Mouse (Mus musculus) heart, embryonic 11.5 days (tissue): ENCODE measurements at regions not wholly inside any gene's neighbourhood (a gene's known extent, or its start where the extent isn't known, plus 50 kb on each side); places are given as distances from the start of the nearest gene placed in this dataset.
"Not testable (repeated sequence)": the region's sequence is repeated elsewhere in the genome, so short reads cannot be mapped to it uniquely, and the experiment has no call there.

Source experiments
- ATAC-seq: fragments of 200-750 bp; cut with Nextera tagmentation; replicated peaks from 2 replicates; pipeline ENCODE4 v1.8.0; 2017; ENCODE audit warnings: moderate library complexity; ENCODE audit not compliant: insufficient number of reproducible peaks, low FRiP score, low TSS enrichment
- H3K27ac ChIP-seq: fragments of 300-500 bp; sonication (generic); 2 replicates; pipeline ENCODE4 v1.5.1; 2014; ENCODE audit warnings: mild to moderate bottlenecking, low read depth, low read length
- H3K27me3 ChIP-seq: fragments of 300-500 bp; sonication (generic); 2 replicates; pipeline ENCODE4 v1.6.1; 2014; ENCODE audit warnings: mild to moderate bottlenecking, low read length, mixed read lengths; ENCODE audit not compliant: control insufficient read depth, insufficient read depth
- H3K36me3 ChIP-seq: fragments of 300-500 bp; sonication (generic); 2 replicates; pipeline ENCODE4 v1.6.1; 2014; ENCODE audit warnings: mild to moderate bottlenecking, low read length, moderate library complexity, mixed read lengths; ENCODE audit not compliant: control insufficient read depth, insufficient read depth
- H3K4me1 ChIP-seq: fragments of 300-500 bp; sonication (generic); 2 replicates; pipeline ENCODE4 v1.6.1; 2014; ENCODE audit warnings: low read length; ENCODE audit not compliant: control insufficient read depth, insufficient read depth
- H3K4me2 ChIP-seq: fragments of 300-500 bp; sonication (generic); 2 replicates; pipeline ENCODE4 v1.6.1; 2014; ENCODE audit warnings: mild to moderate bottlenecking, moderate library complexity
- H3K4me3 ChIP-seq: fragments of 300-500 bp; sonication (generic); 2 replicates; pipeline ENCODE4 v1.5.1; 2014; ENCODE audit warnings: low read depth, low read length
- H3K9ac ChIP-seq: fragments of 300-500 bp; sonication (generic); 2 replicates; pipeline ENCODE4 v1.6.1; 2014; ENCODE audit warnings: mild to moderate bottlenecking, low read depth, low read length, moderate library complexity
- H3K9me3 ChIP-seq: fragments of 300-500 bp; sonication (generic); replicated peaks from 2 replicates; pipeline ENCODE4 v1.6.1; 2016; ENCODE audit warnings: low read length; ENCODE audit not compliant: control insufficient read depth
- WGBS: fragments of 180-500 bp; shearing (Covaris S2); extraction: QIAGEN DNeasy Blood & Tissue Kit; methylation state at CpG from one replicate; pipeline ENCODE4 v1.1.7; 2014; ENCODE audit not compliant: insufficient replicate concordance; 5-methylcytosine and 5-hydroxymethylcytosine counted together

- H3K27ac ChIP-seq, result peak overlapping the region; percentile 62; the same call in 1 of the 2 replicates
- peak; percentile 69 for ATAC-seq
- 44% methylated on average over 2 of the region's 2 CpGs for WGBS
- no peaks in the 10 kb centered on the region for H3K9me3 ChIP-seq
- H3K27me3 ChIP-seq, result no peaks in the 10 kb centered on the region
- H3K4me2 ChIP-seq, result no peak overlapping the region
- no peak overlapping the region for H3K4me3 ChIP-seq
- H3K9ac ChIP-seq, result no peak overlapping the region
- 0 out of 2 replicates have a peak, but pooled peaks cover 4% of the 10 kb centered on the region for H3K4me1 ChIP-seq
- no peaks in the 10 kb centered on the region for H3K36me3 ChIP-seq
These were observed 209.3 kb downstream of the Ankrd50 start for GRCm38 (mm10) chr3:38275321-38275720.

- H3K27ac ChIP-seq, result no peak overlapping the region
- WGBS, result 53% methylated on average over 6 of the region's 6 CpGs
- ATAC-seq, result no peak
These were observed 213.9 kb downstream of the Ankrd50 start for GRCm38 (mm10) chr3:38270742-38271141.

DNA sequence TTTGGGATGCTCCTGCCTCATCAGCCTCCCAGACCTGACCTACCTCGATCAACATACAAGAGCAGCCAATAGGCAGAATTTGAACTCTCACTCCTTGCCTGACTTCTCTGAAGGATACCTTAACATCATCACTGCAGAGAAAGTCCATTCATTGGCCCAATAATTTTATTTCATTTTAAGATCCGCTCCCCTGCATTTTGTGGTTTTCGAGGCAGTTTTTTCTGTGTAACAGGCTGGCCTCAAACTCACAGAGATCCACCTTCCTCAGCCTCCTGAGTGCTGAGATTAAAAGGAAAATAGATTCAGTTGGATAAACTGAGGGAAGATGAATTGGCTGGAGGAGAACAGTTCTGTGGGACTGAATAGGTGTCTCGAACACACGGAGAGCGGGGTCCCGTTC, 216.4 kb downstream of the Ankrd50 start:
- ATAC-seq, result no peak
- Histone ChIP-seq H3K4me3 (no peak overlapping the region), H3K27me3 (no peaks in the 10 kb centered on the region), H3K4me2 (no peak overlapping the region), H3K9ac (no peak overlapping the region), H3K4me1 (peaks cover 7% of the 10 kb centered on the region; the same call in 1 of the 2 replicates), H3K27ac (no peak overlapping the region), H3K9me3 (peaks cover 3% of the 10 kb centered on the region; the same call in 1 of the 2 replicates), H3K36me3 (no peaks in the 10 kb centered on the region)
- 94% methylated on average over 7 of the region's 7 CpGs for WGBS

More at GRCm38 (mm10) chr3:38270742-38271141, 213.9 kb downstream of the Ankrd50 start:
- no peak overlapping the region for H3K4me2 ChIP-seq
- H3K27me3 ChIP-seq, result no peaks in the 10 kb centered on the region
- no peak overlapping the region for H3K4me3 ChIP-seq
- H3K36me3 ChIP-seq, result no peaks in the 10 kb centered on the region
- no peak overlapping the region for H3K9ac ChIP-seq
- H3K4me1 ChIP-seq, result no peaks in the 10 kb centered on the region
- H3K9me3 ChIP-seq, result peaks cover 3% of the 10 kb centered on the region; the same call in 1 of the 2 replicates

- no peaks in the 10 kb centered on the region for H3K36me3 ChIP-seq
- no peaks in the 10 kb centered on the region for H3K27me3 ChIP-seq
- H3K4me1 ChIP-seq, result peaks cover 7% of the 10 kb centered on the region; the same call in 1 of the 2 replicates
- H3K4me2 ChIP-seq, result no peak overlapping the region
- 57% methylated on average over 16 of the region's 16 CpGs for WGBS
- no peak overlapping the region for H3K9ac ChIP-seq
- peaks cover 3% of the 10 kb centered on the region; the same call in 1 of the 2 replicates for H3K9me3 ChIP-seq
- no peak overlapping the region for H3K27ac ChIP-seq
- no peak overlapping the region for H3K4me3 ChIP-seq
- no peak for ATAC-seq
These were observed 221.1 kb downstream of the Ankrd50 start for GRCm38 (mm10) chr3:38263261-38264141.

- peaks cover 11% of the 10 kb centered on the region for H3K4me1 ChIP-seq
- H3K9me3 ChIP-seq, result peaks cover 3% of the 10 kb centered on the region; the same call in 1 of the 2 replicates
- no peak for ATAC-seq
- H3K9ac ChIP-seq, result no peak overlapping the region
- H3K36me3 ChIP-seq, result no peaks in the 10 kb centered on the region
- no peak overlapping the region for H3K27ac ChIP-seq
- H3K4me2 ChIP-seq, result no peak overlapping the region
- 75% methylated on average over 11 of the region's 11 CpGs for WGBS
- H3K27me3 ChIP-seq, result no peaks in the 10 kb centered on the region
- H3K4me3 ChIP-seq, result no peak overlapping the region
These were observed 223.1 kb downstream of the Ankrd50 start for GRCm38 (mm10) chr3:38261326-38262075.

- H3K27ac ChIP-seq, H3K27me3 ChIP-seq, H3K9me3 ChIP-seq, H3K4me3 ChIP-seq, H3K36me3 ChIP-seq, ATAC-seq, H3K9ac ChIP-seq, H3K4me2 ChIP-seq: not testable (repeated sequence)
- 95% methylated on average over 8 of the region's 8 CpGs for WGBS
- peaks cover 11% of the 10 kb centered on the region for H3K4me1 ChIP-seq
These were observed 225.4 kb downstream of the Ankrd50 start for GRCm38 (mm10) chr3:38259223-38259622.

- Histone ChIP-seq H3K4me1 (peaks cover 4% of the 10 kb centered on the region; the same call in 1 of the 2 replicates), H3K27ac (no peak overlapping the region), H3K4me3 (no peak overlapping the region), H3K9ac (no peak overlapping the region), H3K36me3 (no peaks in the 10 kb centered on the region), H3K9me3 (no peaks in the 10 kb centered on the region), H3K27me3 (no peaks in the 10 kb centered on the region), H3K4me2 (no peak overlapping the region)
- no peak for ATAC-seq
- 53% methylated on average over 14 of the region's 14 CpGs for WGBS
These were observed 226.8 kb downstream of the Ankrd50 start for GRCm38 (mm10) chr3:38257843-38258290.

DNA sequence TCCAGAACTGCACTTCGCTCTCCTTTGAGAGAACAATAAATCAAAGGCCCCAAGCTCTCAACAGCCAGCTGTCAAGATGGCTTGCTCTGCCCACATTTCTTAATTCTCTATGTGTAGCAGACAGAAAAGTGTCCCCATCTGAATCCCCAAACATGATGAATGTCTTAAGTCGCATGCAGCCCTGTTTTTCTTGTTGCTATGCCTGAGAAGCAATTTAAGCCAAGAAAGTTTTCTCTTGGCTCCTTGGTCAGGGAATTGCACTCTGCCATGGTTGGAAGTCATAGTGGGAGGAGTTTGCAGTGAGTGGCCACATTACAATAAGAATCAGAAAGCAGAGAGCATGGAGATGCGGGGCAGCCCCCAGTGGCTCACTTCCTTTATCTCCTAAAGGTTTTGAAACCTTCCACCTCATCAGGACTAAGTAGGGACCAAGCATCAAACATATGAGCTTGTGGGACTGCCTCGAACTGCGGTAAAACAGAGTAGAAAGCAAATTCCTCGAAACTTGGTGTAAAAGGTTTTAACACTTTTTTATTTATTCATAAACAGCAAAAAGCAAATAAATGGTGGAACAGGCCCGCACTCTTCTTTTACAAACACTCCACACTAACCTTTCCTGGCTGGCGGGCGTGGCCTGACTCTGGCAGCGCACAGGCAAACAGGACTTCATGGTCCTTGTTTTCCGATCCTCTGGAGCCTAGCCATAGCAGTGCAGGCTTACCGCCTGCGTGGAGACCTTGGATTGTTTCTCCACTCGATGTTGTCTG, 227.4 kb downstream of the Ankrd50 start:
- Histone ChIP-seq H3K9me3 (no peaks in the 10 kb centered on the region), H3K4me3 (no peak overlapping the region), H3K4me1 (peaks cover 4% of the 10 kb centered on the region; the same call in 1 of the 2 replicates), H3K9ac (no peak overlapping the region), H3K36me3 (no peaks in the 10 kb centered on the region), H3K4me2 (no peak overlapping the region), H3K27ac (no peak overlapping the region), H3K27me3 (no peaks in the 10 kb centered on the region)
- ATAC-seq, result no peak
- 60% methylated on average over 14 of the region's 14 CpGs for WGBS
